Mouse (Mus musculus) CH12.LX (cell line): ENCODE results near the gene Mmp24. TPM values are rescaled to one million over a fixed set of nuclear protein-coding genes. Genes with fewer than 3 reads are reported as not detected.
"Not testable (repeated sequence)": the region's sequence is repeated elsewhere in the genome, so short reads cannot be mapped to it uniquely, and the experiment has no call there.

ENCODE experiments used
- DNase-seq: peaks from one replicate; pipeline ENCODE4 v3.0.0-alpha.2; 2013; ENCODE audit errors: extremely low read depth
- H3K27ac ChIP-seq: 2 replicates; pipeline ENCODE4 v1.5.1; 2012; ENCODE audit warnings: low read depth, mild to moderate bottlenecking, control low read depth, moderate library complexity; ENCODE audit not compliant: insufficient read depth
- H3K27me3 ChIP-seq: replicated peaks from 2 replicates; pipeline ENCODE3; 2012; ENCODE audit warnings: inconsistent platforms
- H3K36me3 ChIP-seq, 2 experiments: replicated peaks in 1 of 2; 2 replicates each; pipeline versions ENCODE3 to v1.6.1; 2012; ENCODE audit warnings: inconsistent platforms in 1 of 2, low read length in 1 of 2, mild to moderate bottlenecking in 1 of 2, mixed read lengths in 1 of 2, moderate library complexity in 1 of 2; ENCODE audit not compliant: control insufficient read depth in 1 of 2, insufficient read depth in 1 of 2
- H3K4me1 ChIP-seq, 2 experiments: 2 replicates each; pipeline ENCODE4 v1.6.1; 2012; ENCODE audit warnings: inconsistent platforms in 1 of 2, moderate library complexity in 1 of 2; ENCODE audit not compliant: insufficient read depth in 2 of 2, control insufficient read depth in 1 of 2
- H3K4me2 ChIP-seq: 2 replicates; pipeline ENCODE4 v1.6.1; 2012; ENCODE audit warnings: low read depth, mild to moderate bottlenecking, control low read depth; ENCODE audit not compliant: poor library complexity, insufficient read depth, severe bottlenecking
- H3K4me3 ChIP-seq, 3 experiments: fragments of 150-350 bp in 1 of 3; sonication (generic) in 1 of 3; replicated peaks in 1 of 3; 2 replicates each; pipeline versions ENCODE3 to v1.5.1; 2011 to 2012; ENCODE audit warnings: low read depth in 2 of 3, low read length in 2 of 3, mild to moderate bottlenecking in 2 of 3, moderate library complexity in 2 of 3, control low read depth in 1 of 3, improper control_type of control experiment in 1 of 3, inconsistent platforms in 1 of 3, mixed read lengths in 1 of 3; ENCODE audit not compliant: poor library complexity in 1 of 3
- H3K79me2 ChIP-seq: replicated peaks from 2 replicates; pipeline ENCODE4 v1.6.1; 2012; ENCODE audit warnings: mild to moderate bottlenecking, moderate library complexity; ENCODE audit not compliant: control insufficient read depth, poor library complexity, insufficient read depth, severe bottlenecking; ENCODE audit errors: extremely low read depth
- H3K9ac ChIP-seq: 2 replicates; pipeline ENCODE4 v1.6.1; 2012; ENCODE audit warnings: low read depth, mild to moderate bottlenecking, control low read depth, moderate library complexity; ENCODE audit not compliant: insufficient read depth
- H3K9me3 ChIP-seq: replicated peaks from 2 replicates; pipeline ENCODE3; 2012; ENCODE audit warnings: low read length, inconsistent platforms, mixed read lengths
- CHD1 ChIP-seq: IDR thresholded peaks from 2 replicates; pipeline ENCODE4 v1.6.1; 2012; ENCODE audit warnings: low read depth, low read length, improper control_type of control experiment, inconsistent platforms
- CHD2 ChIP-seq: IDR thresholded peaks from 2 replicates; pipeline ENCODE4 v1.6.1; 2011; ENCODE audit warnings: low read length, improper control_type of control experiment
- CTCF ChIP-seq, 2 experiments: IDR thresholded peaks in 1 of 2; conservative IDR thresholded peaks in 1 of 2; 2 replicates each; pipeline ENCODE4 v1.5.1; 2011 to 2012; ENCODE audit warnings: low read depth in 2 of 2, low read length in 2 of 2, improper control_type of control experiment in 1 of 2, inconsistent platforms in 1 of 2, mild to moderate bottlenecking in 1 of 2, moderate library complexity in 1 of 2
- E2F4 ChIP-seq: IDR thresholded peaks from 2 replicates; pipeline ENCODE4 v1.6.1; 2011; ENCODE audit warnings: low read depth, low read length, improper control_type of control experiment; ENCODE audit not compliant: insufficient replicate concordance
- ELF1 ChIP-seq: IDR thresholded peaks from 2 replicates; pipeline ENCODE4 v1.6.1; 2014; ENCODE audit warnings: low read depth, mild to moderate bottlenecking, inconsistent platforms, low read length, improper control_type of control experiment
- EP300 ChIP-seq: IDR thresholded peaks from 2 replicates; pipeline ENCODE4 v1.6.1; 2011; ENCODE audit warnings: low read length, improper control_type of control experiment
- ETS1 ChIP-seq: conservative IDR thresholded peaks from 2 replicates; pipeline ENCODE4 v1.6.1; 2012; ENCODE audit warnings: low read depth, mild to moderate bottlenecking, inconsistent platforms, low read length, improper control_type of control experiment, moderate library complexity
- IRF4 ChIP-seq: IDR thresholded peaks from 2 replicates; pipeline ENCODE4 v1.6.1; 2014; ENCODE audit warnings: low read depth, mild to moderate bottlenecking, inconsistent platforms, low read length, improper control_type of control experiment
- JUND ChIP-seq: conservative IDR thresholded peaks from 2 replicates; pipeline ENCODE4 v1.6.1; 2011; ENCODE audit warnings: low read depth, low read length, improper control_type of control experiment
- MEF2A ChIP-seq: IDR thresholded peaks from 2 replicates; pipeline ENCODE4 v1.6.1; 2014; ENCODE audit warnings: low read depth, mild to moderate bottlenecking, inconsistent platforms, low read length, improper control_type of control experiment, borderline replicate concordance
- MXI1 ChIP-seq: IDR thresholded peaks from 2 replicates; pipeline ENCODE4 v1.6.1; 2011; ENCODE audit warnings: mild to moderate bottlenecking, low read depth, low read length, improper control_type of control experiment
- MYC ChIP-seq: IDR thresholded peaks from 2 replicates; pipeline ENCODE4 v1.6.1; 2011; ENCODE audit warnings: low read depth, mild to moderate bottlenecking, improper control_type of control experiment, low read length
- POLR2AphosphoS2 ChIP-seq: IDR thresholded peaks from 2 replicates; pipeline ENCODE4 v1.6.1; 2011; ENCODE audit warnings: low read depth, low read length, improper control_type of control experiment
- RCOR1 ChIP-seq: conservative IDR thresholded peaks from 2 replicates; pipeline ENCODE4 v1.6.1; 2012; ENCODE audit warnings: low read depth, mild to moderate bottlenecking, inconsistent platforms, low read length, improper control_type of control experiment
- SMC3 ChIP-seq: IDR thresholded peaks from 2 replicates; pipeline ENCODE4 v1.6.1; 2011; ENCODE audit warnings: low read depth, low read length, improper control_type of control experiment
- TBP ChIP-seq: conservative IDR thresholded peaks from 2 replicates; pipeline ENCODE4 v1.6.1; 2011; ENCODE audit warnings: low read depth, low read length, improper control_type of control experiment
- TCF12 ChIP-seq: IDR thresholded peaks from 2 replicates; pipeline ENCODE4 v1.6.1; 2014; ENCODE audit warnings: low read depth, mild to moderate bottlenecking, inconsistent platforms, low read length, improper control_type of control experiment
- USF1 ChIP-seq: IDR thresholded peaks from 2 replicates; pipeline ENCODE4 v1.6.1; 2014; ENCODE audit warnings: low read depth, mild to moderate bottlenecking, inconsistent platforms, low read length, improper control_type of control experiment
- USF2 ChIP-seq: conservative IDR thresholded peaks from 2 replicates; pipeline ENCODE4 v1.6.1; 2011; ENCODE audit warnings: low read depth, low read length, improper control_type of control experiment
- ZC3H11A ChIP-seq: IDR thresholded peaks from 2 replicates; pipeline ENCODE4 v1.6.1; 2012; ENCODE audit warnings: low read depth, mild to moderate bottlenecking, inconsistent platforms, low read length, improper control_type of control experiment
- ZKSCAN1 ChIP-seq: IDR thresholded peaks from 2 replicates; pipeline ENCODE4 v1.6.1; 2012; ENCODE audit warnings: low read depth, inconsistent platforms, low read length, improper control_type of control experiment, borderline replicate concordance
- ZMIZ1 ChIP-seq: IDR thresholded peaks from 2 replicates; pipeline ENCODE4 v1.6.1; 2012; ENCODE audit warnings: low read depth, mild to moderate bottlenecking, inconsistent platforms, low read length, improper control_type of control experiment
- ZNF384 ChIP-seq: IDR thresholded peaks from 2 replicates; pipeline ENCODE4 v1.6.1; 2012; ENCODE audit warnings: low read depth, low read length, improper control_type of control experiment, inconsistent platforms
- dilution Hi-C: fragments of 300-500 bp; cut with MboI; formaldehyde crosslinking; loops from 2 replicates; pipeline ENCODE4 v1.14.3; 2020; ENCODE audit warnings: low sequenced_read_pairs; ENCODE audit not compliant: extremely low pct_unique_long_range_greater_than_20kb, extremely low pct_ligation_motif_present
- in situ Hi-C: fragments of 300-500 bp; cut with MboI; formaldehyde crosslinking; loops from 3 replicates; pipeline ENCODE4 v1.14.3; 2019; ENCODE audit warnings: low sequenced_read_pairs, low pct_ligation_motif_present, low pct_unique_long_range_greater_than_20kb, mixed read lengths
- polyA plus RNA-seq: library from polyadenylated mRNA; unstranded; fragments of >175 nt; gene quantifications from 2 replicates; pipeline ENCODE4 v1.2.1, GENCODE M21; 2012; ENCODE audit warnings: low read depth; ENCODE audit not compliant: insufficient read length
- total RNA-seq, 2 experiments: library from RNA; depleted of rRNA; stranded (reverse); fragments of 300-350 nt in 1 of 2; fragments of >200 nt in 1 of 2; gene quantifications; 2 replicates each; pipeline ENCODE4 v1.2.3; 2012 to 2014

Gene Mmp24
- total and polyA plus RNA-seq, 3 experiments = 0.42 TPM; not detected in 2

GRCm38 (mm10) chr2:155735080-155735479 is 40.1 kb upstream of the Mmp24 start:
- in situ Hi-C loops (no loop called here), dilution Hi-C loops (no loop called here)
- no peaks in the 10 kb centered on the region for H3K36me3 ChIP-seq
- no peaks in the 10 kb centered on the region for H3K79me2 ChIP-seq
- H3K27ac ChIP-seq = no peak overlapping the region
- no peak for DNase-seq
- H3K4me1 ChIP-seq = peaks cover 0 to 9% of the 10 kb centered on the region in 2 experiments; a peak in 1 of 4 replicates
- H3K4me3 ChIP-seq = no peak overlapping the region
- H3K4me2 ChIP-seq = no peak overlapping the region
- no peaks in the 10 kb centered on the region for H3K27me3 ChIP-seq
- no peaks in the 10 kb centered on the region for H3K9me3 ChIP-seq
- H3K9ac ChIP-seq = no peak overlapping the region
- no peak for TF ChIP-seq MXI1
- no peak for TF ChIP-seq ETS1
- no peak for TF ChIP-seq POLR2AphosphoS2
- no peak for TF ChIP-seq ZC3H11A
- TF ChIP-seq TCF12 = no peak
- no peak for TF ChIP-seq IRF4
- TF ChIP-seq CHD2 = no peak
- TF ChIP-seq, all 38 proteins: peak for 0

GRCm38 (mm10) chr2:155735766-155736165 is 39.4 kb upstream of the Mmp24 start, which contains the start of gene Gm17581:
TSS of gene Gm17581 (minus strand) at chr2:155735866.
- H3K9me3 ChIP-seq, dilution Hi-C loops, H3K4me1 ChIP-seq, H3K27me3 ChIP-seq, H3K36me3 ChIP-seq, H3K9ac ChIP-seq, H3K4me3 ChIP-seq, H3K27ac ChIP-seq, DNase-seq, H3K79me2 ChIP-seq, in situ Hi-C loops, H3K4me2 ChIP-seq: not testable (repeated sequence)

GRCm38 (mm10) chr2:155736936-155737335 is 38.2 kb upstream of the Mmp24 start:
- dilution Hi-C loops (no loop called here), in situ Hi-C loops (no loop called here)
- no peak overlapping the region for H3K9ac ChIP-seq
- H3K36me3 ChIP-seq = no peaks in the 10 kb centered on the region
- no peak for TF ChIP-seq CHD1
- TF ChIP-seq TCF12 = no peak
- no peak for TF ChIP-seq TBP
- no peak for TF ChIP-seq E2F4
- no peak for TF ChIP-seq POLR2AphosphoS2
- no peak for TF ChIP-seq EP300
- TF ChIP-seq CHD2 = no peak
- no peak for TF ChIP-seq ELF1
- no peak for TF ChIP-seq MYC
- no peak for TF ChIP-seq ZKSCAN1
- no peak for TF ChIP-seq CTCF (conservative IDR thresholded peaks at IDR 0.05 in 1 of 2, IDR thresholded peaks at IDR 0.05 in 1 of 2; ENCODE audit: low read depth in 2 of 2, low read length in 2 of 2)
- TF ChIP-seq SMC3 = no peak
- no peak for TF ChIP-seq ZMIZ1
- TF ChIP-seq MEF2A = no peak
- TF ChIP-seq MXI1 = no peak
- TF ChIP-seq RCOR1 = no peak
- no peak for TF ChIP-seq ZNF384
- no peak for TF ChIP-seq JUND
- no peak for TF ChIP-seq USF1
- no peak for TF ChIP-seq USF2
- no peaks in the 10 kb centered on the region for H3K79me2 ChIP-seq
- H3K4me3 ChIP-seq = no peak overlapping the region
- no peak for DNase-seq
- H3K4me1 ChIP-seq = peaks cover 0 to 9% of the 10 kb centered on the region in 2 experiments; a peak in 1 of 4 replicates
- H3K4me2 ChIP-seq = no peak overlapping the region
- no peak overlapping the region for H3K27ac ChIP-seq
- H3K27me3 ChIP-seq = no peaks in the 10 kb centered on the region
- no peaks in the 10 kb centered on the region for H3K9me3 ChIP-seq
